Mouse (Mus musculus) midbrain, embryonic 10.5 days (tissue): Measurements from ENCODE around the gene Rps16. TPM values are rescaled to one million over a fixed set of nuclear protein-coding genes. Genes with fewer than 3 reads are reported as not detected.

Experiments
- DNase-seq: peaks from one replicate; pipeline ENCODE4 v3.0.0-alpha.2; 2017; ENCODE audit warnings: low spot score
- H3K27ac ChIP-seq: fragments of 300-500 bp; sonication (generic); replicated peaks from 2 replicates; pipeline ENCODE4 v1.5.1; 2016; ENCODE audit warnings: mild to moderate bottlenecking
- H3K27me3 ChIP-seq: fragments of 300-500 bp; sonication (generic); 2 replicates; pipeline ENCODE4 v1.6.1; 2016; ENCODE audit warnings: low read depth, mild to moderate bottlenecking; ENCODE audit not compliant: poor library complexity, severe bottlenecking
- H3K36me3 ChIP-seq: fragments of 300-500 bp; sonication (generic); 2 replicates; pipeline ENCODE4 v1.6.1; 2016; ENCODE audit warnings: mild to moderate bottlenecking, moderate library complexity
- H3K4me1 ChIP-seq: fragments of 300-500 bp; sonication (generic); 2 replicates; pipeline ENCODE4 v1.6.1; 2016
- H3K4me3 ChIP-seq: fragments of 300-500 bp; sonication (generic); 2 replicates; pipeline ENCODE4 v1.5.1; 2016; ENCODE audit warnings: mild to moderate bottlenecking, moderate library complexity
- H3K9me3 ChIP-seq: fragments of 300-500 bp; sonication (generic); replicated peaks from 2 replicates; pipeline ENCODE4 v1.6.1; 2016; ENCODE audit warnings: mild to moderate bottlenecking
- WGBS: fragments of 180-500 bp; shearing (Covaris S2); methylation state at CpG from one replicate; pipeline ENCODE4 v1.1.7; 2016; 5-methylcytosine and 5-hydroxymethylcytosine counted together
- polyA plus RNA-seq: library from polyadenylated mRNA; unstranded; fragments of >200 nt; fragmentation: Nextera tagmentation; extraction: Ambion mirVana; gene quantifications from 2 replicates; pipeline ENCODE4 v1.2.1, GENCODE M21; 2016

Rps16 gene
- polyA plus RNA-seq, 1 experiment from 2014 or later, result 912 TPM

DNA sequence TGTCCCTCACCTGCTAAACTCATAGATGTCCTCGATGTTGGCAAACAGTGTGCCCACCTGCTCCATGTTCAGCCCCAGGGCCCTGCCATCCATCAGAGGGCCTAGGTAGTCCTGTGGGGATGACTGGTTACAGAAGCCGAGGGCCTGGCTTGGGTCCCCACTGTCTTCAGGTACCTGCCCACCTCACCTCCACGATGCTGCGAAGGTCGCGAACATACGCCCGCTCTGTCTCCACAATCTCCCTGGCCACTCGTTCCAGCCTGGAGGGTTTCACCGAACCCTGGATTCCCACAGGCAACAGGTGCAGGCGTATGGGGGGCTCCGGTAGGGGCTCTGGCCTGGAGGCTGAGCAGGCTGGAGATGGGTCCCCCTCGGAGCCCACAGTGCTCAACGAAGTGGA is 19.6 kb downstream of the Rps16 start:
- Histone ChIP-seq H3K27me3 (no peaks in the 10 kb centered on the region), H3K27ac (peak overlapping the region; percentile 94), H3K36me3 (peaks cover 56% of the 10 kb centered on the region), H3K4me3 (peak overlapping the region; percentile 90), H3K9me3 (no peaks in the 10 kb centered on the region), H3K4me1 (peaks cover 37% of the 10 kb centered on the region)
- WGBS, result 95% methylated on average over 14 of the region's 14 CpGs
- no peak for DNase-seq

- Histone ChIP-seq H3K36me3 (peaks cover 46% of the 10 kb centered on the region), H3K4me3 (peak overlapping the region; percentile 90), H3K4me1 (peaks cover 47% of the 10 kb centered on the region), H3K27ac (peak overlapping the region; percentile 94), H3K27me3 (no peaks in the 10 kb centered on the region), H3K9me3 (no peaks in the 10 kb centered on the region)
- no peak for DNase-seq
- WGBS, result 12% methylated on average over 11 of the region's 11 CpGs
Measured at GRCm38 (mm10) chr7:28370977-28371513, 20.6 kb downstream of the Rps16 start.

- Histone ChIP-seq H3K4me1 (peaks cover 52% of the 10 kb centered on the region), H3K9me3 (no peaks in the 10 kb centered on the region), H3K4me3 (peak overlapping the region; percentile 90), H3K27me3 (no peaks in the 10 kb centered on the region), H3K36me3 (peaks cover 41% of the 10 kb centered on the region), H3K27ac (peak overlapping the region; percentile 94)
- WGBS, result under 1% methylated on average over 43 of the region's 43 CpGs
- DNase-seq, result peak; percentile 71
Measured at GRCm38 (mm10) chr7:28371514-28371989, 21.1 kb downstream of the Rps16 start.

GRCm38 (mm10) chr7:28372251-28373108 is 22.0 kb downstream of the Rps16 start, which contains the start of gene Plekhg2:
Plekhg2 (minus strand) TSS chr7:28372599.
- 0% methylated on average over 60 of the region's 66 CpGs for WGBS
- peak; percentile 96 for DNase-seq
- H3K4me3 ChIP-seq, result peak within 1 kb of the TSS; percentile 90
- H3K27me3 ChIP-seq, result peaks cover 6% of the 10 kb centered on the region
- peaks cover 59% of the 10 kb centered on the region for H3K4me1 ChIP-seq
- H3K9me3 ChIP-seq, result no peaks in the 10 kb centered on the region
- peaks cover 34% of the 10 kb centered on the region for H3K36me3 ChIP-seq
- peak within 1 kb of the TSS; percentile 94 for H3K27ac ChIP-seq

GRCm38 (mm10) chr7:28373131-28373581 is 22.7 kb downstream of the Rps16 start:
- H3K4me1 ChIP-seq, result peaks cover 66% of the 10 kb centered on the region
- peak overlapping the region; percentile 94 for H3K27ac ChIP-seq
- under 1% methylated on average over 9 of the region's 9 CpGs for WGBS

GRCm38 (mm10) chr7:28373891-28374495 is 23.5 kb downstream of the Rps16 start:
- peaks cover 74% of the 10 kb centered on the region for H3K4me1 ChIP-seq
- WGBS, result 83% methylated on average over 7 of the region's 7 CpGs
- peaks cover 25% of the 10 kb centered on the region for H3K36me3 ChIP-seq
- peak overlapping the region; percentile 9; the same call in 1 of the 2 replicates for H3K4me3 ChIP-seq
- no peak for DNase-seq
- H3K27me3 ChIP-seq, result peaks cover 17% of the 10 kb centered on the region
- H3K9me3 ChIP-seq, result no peaks in the 10 kb centered on the region
- peak overlapping the region; percentile 39; the same call in 1 of the 2 replicates for H3K27ac ChIP-seq

More at GRCm38 (mm10) chr7:28373131-28373581, 22.7 kb downstream of the Rps16 start:
- peak; percentile 76 for DNase-seq
- H3K4me3 ChIP-seq, result peak overlapping the region; percentile 90
- peaks cover 33% of the 10 kb centered on the region for H3K36me3 ChIP-seq
- peaks cover 13% of the 10 kb centered on the region for H3K27me3 ChIP-seq
- H3K9me3 ChIP-seq, result no peaks in the 10 kb centered on the region

DNA sequence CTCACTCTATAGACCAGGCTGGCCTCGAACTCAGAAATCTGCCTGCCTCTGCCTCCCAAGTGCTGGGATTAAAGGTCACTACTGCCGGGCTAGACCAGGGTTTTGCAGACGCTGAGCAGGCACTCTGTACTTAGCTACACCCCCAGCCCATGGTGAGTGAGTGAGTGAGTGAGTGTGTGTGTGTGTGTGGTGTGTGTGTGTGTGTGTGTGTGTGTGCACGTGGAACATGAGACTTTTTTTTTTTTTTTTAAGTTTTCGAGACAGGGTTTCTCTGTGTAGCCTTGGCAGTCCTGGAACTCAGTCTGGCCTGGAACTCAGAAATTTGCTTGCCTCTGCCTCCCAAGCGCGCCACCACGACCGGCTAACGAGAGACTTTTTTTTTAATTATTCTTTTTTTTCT is 24.2 kb downstream of the Rps16 start:
- H3K4me3 ChIP-seq, result peak overlapping the region; percentile 54; the same call in 1 of the 2 replicates
- H3K27me3 ChIP-seq, result peaks cover 17% of the 10 kb centered on the region
- peaks cover 75% of the 10 kb centered on the region for H3K4me1 ChIP-seq
- peaks cover 18% of the 10 kb centered on the region for H3K36me3 ChIP-seq
- no peak for DNase-seq
- H3K27ac ChIP-seq, result peak overlapping the region; percentile 90
- H3K9me3 ChIP-seq, result no peaks in the 10 kb centered on the region
- 84% methylated on average over 10 of the region's 10 CpGs for WGBS

DNA sequence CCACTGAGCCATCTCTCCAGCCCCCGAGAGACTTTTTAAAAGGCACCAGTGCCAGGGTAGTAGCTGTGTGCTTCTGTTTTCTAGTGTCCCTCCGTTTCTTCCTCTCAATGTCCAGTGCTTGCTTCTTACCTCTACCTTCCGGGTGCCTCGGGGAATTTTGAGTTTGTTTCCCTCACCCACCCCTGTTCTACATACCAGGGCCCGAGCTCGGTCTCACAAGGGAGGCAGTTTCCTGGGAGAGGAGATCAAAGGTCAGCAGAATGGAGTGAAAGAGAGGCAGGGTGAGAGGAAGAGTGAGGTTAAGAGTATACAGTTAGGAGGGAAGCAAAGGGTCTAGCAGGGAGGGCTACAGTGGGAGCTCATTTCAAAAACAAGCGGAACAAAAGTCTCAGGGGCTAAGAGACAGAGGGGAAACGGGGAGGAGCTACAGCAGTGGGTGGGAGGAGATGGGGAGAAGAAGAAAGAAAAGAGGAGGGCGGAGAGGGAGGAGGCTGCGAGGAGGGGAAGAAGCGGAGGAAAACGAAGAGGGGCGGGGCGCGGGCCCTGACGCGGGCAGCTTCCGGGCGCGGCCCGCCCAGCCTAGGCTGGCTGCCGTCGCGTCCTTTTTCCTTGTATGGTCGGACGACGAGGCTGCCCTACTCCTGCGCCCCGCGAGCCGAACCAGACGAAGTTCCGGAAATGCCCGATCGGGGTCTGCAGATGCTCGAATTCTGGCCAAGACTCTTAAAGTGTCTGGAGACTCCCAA is 24.9 kb downstream of the Rps16 start:
- Histone ChIP-seq H3K9me3 (no peaks in the 10 kb centered on the region), H3K27ac (peak overlapping the region; percentile 90), H3K4me3 (peak overlapping the region; percentile 54), H3K36me3 (peaks cover 11% of the 10 kb centered on the region), H3K27me3 (peaks cover 17% of the 10 kb centered on the region), H3K4me1 (peaks cover 71% of the 10 kb centered on the region)
- peak; percentile 91 for DNase-seq
- WGBS, result under 1% methylated on average over 34 of the region's 36 CpGs

GRCm38 (mm10) chr7:28376011-28376771 is 25.7 kb downstream of the Rps16 start:
- Histone ChIP-seq H3K9me3 (no peaks in the 10 kb centered on the region), H3K4me3 (peak overlapping the region; percentile 54), H3K4me1 (peaks cover 71% of the 10 kb centered on the region), H3K27ac (peak overlapping the region; percentile 90), H3K36me3 (peaks cover 8% of the 10 kb centered on the region), H3K27me3 (peaks cover 17% of the 10 kb centered on the region)
- DNase-seq, result peak; percentile 67
- WGBS, result 3% methylated on average over 30 of the region's 30 CpGs

DNA sequence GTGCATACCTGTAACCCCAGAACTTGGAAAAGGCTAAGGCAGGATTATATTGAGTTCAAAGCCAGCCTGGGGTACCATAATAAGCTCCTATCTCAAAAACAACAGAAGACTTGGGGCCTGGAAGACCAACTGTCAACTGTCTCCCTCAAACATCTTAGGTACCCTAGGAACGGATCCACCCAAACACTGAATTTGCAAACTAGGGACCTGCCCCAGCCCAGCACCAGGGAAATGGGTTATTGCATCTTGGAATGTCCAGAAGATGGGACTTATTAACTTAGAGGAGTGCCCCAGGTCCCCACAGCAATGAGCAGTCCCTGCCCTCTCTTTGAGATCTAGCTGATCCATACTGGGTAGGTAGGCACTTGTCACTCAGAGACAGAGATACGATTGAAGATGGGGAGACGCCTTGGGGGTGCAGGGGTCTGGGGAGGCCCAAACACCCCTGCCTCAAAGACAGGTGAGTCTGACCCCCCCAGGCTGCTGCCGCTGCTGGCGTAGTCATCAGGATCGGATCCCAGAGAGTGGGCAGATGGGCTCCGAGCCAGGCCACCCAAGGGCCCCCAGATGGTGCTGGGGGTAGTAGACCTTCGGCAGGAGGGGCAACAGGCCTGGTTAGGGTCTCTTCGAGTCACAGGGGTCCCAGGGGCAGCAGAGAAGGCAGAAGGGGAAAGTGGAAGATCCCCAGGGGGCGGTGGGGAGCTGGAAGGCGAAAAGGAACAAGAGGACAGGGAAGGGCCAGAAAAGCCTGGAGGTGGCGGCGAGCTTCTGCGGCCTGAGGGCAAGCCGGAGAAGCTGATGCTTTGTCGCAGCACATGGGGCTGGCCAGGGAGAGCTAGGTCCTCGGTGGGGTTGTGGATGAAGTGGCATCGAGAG is 27.0 kb downstream of the Rps16 start:
- 77% methylated on average over 18 of the region's 18 CpGs for WGBS
- peak overlapping the region; percentile 89 for H3K27ac ChIP-seq
- H3K36me3 ChIP-seq, result peaks cover 8% of the 10 kb centered on the region
- H3K4me1 ChIP-seq, result peaks cover 78% of the 10 kb centered on the region
- DNase-seq, result no peak
- peaks cover 17% of the 10 kb centered on the region for H3K27me3 ChIP-seq
- H3K4me3 ChIP-seq, result peak overlapping the region; percentile 68
- no peaks in the 10 kb centered on the region for H3K9me3 ChIP-seq
